Mouse (Mus musculus) midbrain, embryonic 10.5 days (tissue): ENCODE measurements around the gene Gm1979. TPM values are rescaled to one million over a fixed set of nuclear protein-coding genes. Genes with fewer than 3 reads are reported as not detected.
"Not testable (repeated sequence)": the region's sequence is repeated elsewhere in the genome, so short reads cannot be mapped to it uniquely, and the experiment has no call there.

ENCODE experiments used
- DNase-seq: peaks from one replicate; pipeline ENCODE4 v3.0.0-alpha.2; 2017; ENCODE audit warnings: low spot score
- H3K27ac ChIP-seq: fragments of 300-500 bp; sonication (generic); replicated peaks from 2 replicates; pipeline ENCODE4 v1.5.1; 2016; ENCODE audit warnings: mild to moderate bottlenecking
- H3K27me3 ChIP-seq: fragments of 300-500 bp; sonication (generic); 2 replicates; pipeline ENCODE4 v1.6.1; 2016; ENCODE audit warnings: low read depth, mild to moderate bottlenecking; ENCODE audit not compliant: poor library complexity, severe bottlenecking
- H3K36me3 ChIP-seq: fragments of 300-500 bp; sonication (generic); 2 replicates; pipeline ENCODE4 v1.6.1; 2016; ENCODE audit warnings: mild to moderate bottlenecking, moderate library complexity
- H3K4me1 ChIP-seq: fragments of 300-500 bp; sonication (generic); 2 replicates; pipeline ENCODE4 v1.6.1; 2016
- H3K4me3 ChIP-seq: fragments of 300-500 bp; sonication (generic); 2 replicates; pipeline ENCODE4 v1.5.1; 2016; ENCODE audit warnings: mild to moderate bottlenecking, moderate library complexity
- H3K9me3 ChIP-seq: fragments of 300-500 bp; sonication (generic); replicated peaks from 2 replicates; pipeline ENCODE4 v1.6.1; 2016; ENCODE audit warnings: mild to moderate bottlenecking
- WGBS: fragments of 180-500 bp; shearing (Covaris S2); methylation state at CpG from one replicate; pipeline ENCODE4 v1.1.7; 2016; 5-methylcytosine and 5-hydroxymethylcytosine counted together
- polyA plus RNA-seq: library from polyadenylated mRNA; unstranded; fragments of >200 nt; fragmentation: Nextera tagmentation; extraction: Ambion mirVana; gene quantifications from 2 replicates; pipeline ENCODE4 v1.2.1, GENCODE M21; 2016

Gene Gm1979
- 0.12 TPM in 2 replicates for polyA plus RNA-seq

DNA sequence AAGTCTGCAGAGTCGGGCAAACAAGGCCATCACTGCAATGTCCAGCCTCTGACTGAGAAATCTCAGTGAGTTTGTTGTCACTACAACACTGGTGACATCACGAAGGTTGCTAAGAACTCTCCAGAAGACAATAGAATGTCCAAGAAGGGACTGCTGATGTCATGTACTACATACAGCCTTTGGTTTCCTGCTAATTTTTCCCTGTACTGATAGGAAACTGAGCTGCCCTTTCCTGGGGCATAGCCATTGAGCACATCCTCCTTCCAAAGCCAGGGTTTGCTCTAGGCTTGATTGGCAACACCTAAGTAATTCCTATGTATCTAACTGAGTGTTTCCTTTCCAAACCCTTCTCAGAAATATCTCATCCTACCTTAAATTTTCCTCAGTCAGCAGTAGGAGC is at the start of gene Gm1979:
Gene Gm1979, minus strand, starts transcription at position 101 of the 400 bp plus-strand sequence.
- not testable (repeated sequence) for H3K27ac ChIP-seq, H3K36me3 ChIP-seq, H3K9me3 ChIP-seq, DNase-seq, H3K4me3 ChIP-seq, H3K4me1 ChIP-seq
- WGBS = 100% methylated on average over 1 of the region's 2 CpGs
- H3K27me3 ChIP-seq = peaks cover 14% of the 10 kb centered on the region

DNA sequence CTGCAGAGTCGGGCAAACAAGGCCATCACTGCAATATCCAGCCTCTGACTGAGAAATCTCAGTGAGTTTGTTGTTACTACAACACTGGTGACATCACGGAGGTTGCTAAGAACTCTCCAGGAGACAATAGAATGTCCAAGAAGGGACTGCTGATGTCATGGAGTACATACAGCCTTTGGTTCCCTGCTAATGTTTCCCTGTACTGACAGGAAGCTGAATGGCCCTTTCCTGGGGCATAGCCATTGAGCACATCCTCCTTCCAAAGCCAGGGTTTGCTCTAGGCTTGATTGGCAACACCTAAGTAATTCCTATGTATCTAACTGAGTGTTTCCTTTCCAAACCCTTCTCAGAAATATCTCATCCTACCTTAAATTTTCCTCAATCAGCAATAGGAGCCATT is 34.9 kb upstream of the Gm1979 start, which contains the start of gene Speer4a:
Gene Speer4a, minus strand, starts transcription at position 101 of the 400 bp plus-strand sequence.
- H3K4me1 ChIP-seq, H3K27ac ChIP-seq, H3K27me3 ChIP-seq, H3K4me3 ChIP-seq, DNase-seq, H3K9me3 ChIP-seq, H3K36me3 ChIP-seq: not testable (repeated sequence)
- WGBS = 77% methylated on average over 2 of the region's 2 CpGs

DNA sequence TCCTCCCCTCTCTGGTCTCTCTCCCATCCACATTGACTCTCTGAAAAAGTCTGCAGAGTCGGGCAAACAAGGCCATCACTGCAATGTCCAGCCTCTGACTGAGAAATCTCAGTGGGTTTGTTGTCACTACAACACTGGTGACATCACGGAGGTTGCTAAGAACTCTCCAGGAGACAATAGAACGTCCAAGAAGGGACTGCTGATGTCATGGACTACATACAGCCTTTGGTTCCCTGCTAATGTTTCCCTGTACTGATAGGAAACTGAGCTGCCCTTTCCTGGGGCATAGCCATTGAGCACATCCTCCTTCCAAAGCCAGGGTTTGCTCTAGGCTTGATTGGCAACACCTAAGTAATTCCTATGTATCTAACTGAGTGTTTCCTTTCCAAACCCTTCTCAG is 18.2 kb upstream of the Gm1979 start, which contains the start of gene Gm5862:
Gene Gm5862, minus strand, starts transcription at position 101 of the 400 bp plus-strand sequence.
- not testable (repeated sequence) for H3K27me3 ChIP-seq, H3K4me1 ChIP-seq, H3K27ac ChIP-seq, H3K36me3 ChIP-seq, H3K9me3 ChIP-seq, DNase-seq, H3K4me3 ChIP-seq
- WGBS = no CpG with 5 or more reads among the region's 3 CpGs

DNA sequence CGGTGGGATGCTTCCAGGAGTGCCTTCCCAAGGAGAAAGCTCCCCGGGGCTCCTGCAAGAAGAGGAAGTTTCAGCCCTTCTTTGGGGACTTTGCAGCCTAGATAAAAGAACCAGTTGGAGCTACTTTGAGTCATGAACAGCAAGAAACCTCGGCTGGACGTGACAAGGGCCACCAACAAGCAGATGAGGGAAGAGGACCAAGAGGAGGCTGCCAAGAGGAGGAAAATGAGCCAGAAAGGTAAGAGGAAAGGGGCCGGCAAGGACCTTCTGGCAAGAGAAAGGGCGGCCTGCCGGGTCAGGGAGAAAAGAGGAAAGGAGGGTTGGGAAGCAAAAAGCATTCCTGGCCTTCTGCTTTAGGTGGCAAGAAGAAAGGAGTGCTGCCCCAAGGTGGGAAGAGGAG is 3.1 kb upstream of the Gm1979 start:
- H3K27ac ChIP-seq, H3K4me1 ChIP-seq, DNase-seq, H3K36me3 ChIP-seq, H3K9me3 ChIP-seq: not testable (repeated sequence)
- peak overlapping the region; percentile 52; the same call in 1 of the 2 replicates for H3K4me3 ChIP-seq
- WGBS = 81% methylated on average over 7 of the region's 7 CpGs
- peaks cover 14% of the 10 kb centered on the region for H3K27me3 ChIP-seq

DNA sequence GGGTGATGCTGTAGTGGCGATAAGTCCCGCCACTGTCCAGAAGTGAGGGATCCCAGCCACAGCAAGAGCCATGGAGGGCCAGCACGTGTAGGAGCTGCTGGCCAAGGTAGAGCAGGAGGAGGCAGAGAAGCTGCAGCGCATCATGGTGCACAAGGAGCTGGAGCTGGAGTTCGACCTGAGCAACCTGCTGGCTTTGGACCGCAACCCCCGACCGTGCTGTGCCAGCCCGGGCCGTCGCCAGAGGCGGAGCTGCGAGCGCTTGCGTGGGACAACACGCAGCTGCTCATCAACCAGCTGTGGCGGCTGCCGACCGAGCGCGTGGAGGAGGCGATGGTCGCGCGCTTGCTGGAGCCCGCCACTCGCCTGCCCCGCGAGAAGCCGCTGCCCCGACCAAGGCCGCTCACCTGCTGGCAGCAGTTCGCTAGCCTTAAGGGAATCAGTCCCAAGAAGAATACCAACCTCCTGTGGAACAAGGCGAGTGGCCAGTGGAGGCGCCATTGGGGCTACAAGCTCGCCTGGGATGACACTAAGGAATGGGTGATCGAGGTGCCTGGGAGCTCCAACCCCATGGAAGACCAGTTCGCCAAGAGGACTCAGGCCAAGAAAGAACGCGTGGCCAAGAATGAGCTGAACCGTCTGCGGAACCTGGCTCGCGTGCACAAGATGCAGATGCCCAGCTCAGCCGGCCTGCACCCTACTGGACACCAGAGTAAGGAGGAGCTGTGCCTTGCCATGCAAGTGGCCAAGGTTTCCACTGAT is 2.5 kb upstream of the Gm1979 start:
- 20% methylated on average over 45 of the region's 45 CpGs for WGBS
- H3K27me3 ChIP-seq = peaks cover 14% of the 10 kb centered on the region
- peak overlapping the region; percentile 47 for H3K27ac ChIP-seq
- H3K9me3 ChIP-seq, H3K4me1 ChIP-seq, H3K36me3 ChIP-seq: not testable (repeated sequence)
- H3K4me3 ChIP-seq = peak overlapping the region; percentile 52
- DNase-seq = peak; percentile 74

DNA sequence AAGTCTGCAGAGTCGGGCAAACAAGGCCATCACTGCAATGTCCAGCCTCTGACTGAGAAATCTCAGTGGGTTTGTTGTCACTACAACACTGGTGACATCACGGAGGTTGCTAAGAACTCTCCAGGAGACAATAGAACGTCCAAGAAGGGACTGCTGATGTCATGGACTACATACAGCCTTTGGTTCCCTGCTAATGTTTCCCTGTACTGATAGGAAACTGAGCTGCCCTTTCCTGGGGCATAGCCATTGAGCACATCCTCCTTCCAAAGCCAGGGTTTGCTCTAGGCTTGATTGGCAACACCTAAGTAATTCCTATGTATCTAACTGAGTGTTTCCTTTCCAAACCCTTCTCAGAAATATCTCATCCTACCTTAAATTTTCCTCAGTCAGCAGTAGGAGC is 16.0 kb downstream of the Gm1979 start, which contains the start of gene Gm21698:
Gene Gm21698, minus strand, starts transcription at position 101 of the 400 bp plus-strand sequence.
- not testable (repeated sequence) for H3K4me1 ChIP-seq, H3K27me3 ChIP-seq, H3K27ac ChIP-seq, H3K4me3 ChIP-seq, H3K36me3 ChIP-seq, DNase-seq, H3K9me3 ChIP-seq
- no CpG with 5 or more reads among the region's 3 CpGs for WGBS

DNA sequence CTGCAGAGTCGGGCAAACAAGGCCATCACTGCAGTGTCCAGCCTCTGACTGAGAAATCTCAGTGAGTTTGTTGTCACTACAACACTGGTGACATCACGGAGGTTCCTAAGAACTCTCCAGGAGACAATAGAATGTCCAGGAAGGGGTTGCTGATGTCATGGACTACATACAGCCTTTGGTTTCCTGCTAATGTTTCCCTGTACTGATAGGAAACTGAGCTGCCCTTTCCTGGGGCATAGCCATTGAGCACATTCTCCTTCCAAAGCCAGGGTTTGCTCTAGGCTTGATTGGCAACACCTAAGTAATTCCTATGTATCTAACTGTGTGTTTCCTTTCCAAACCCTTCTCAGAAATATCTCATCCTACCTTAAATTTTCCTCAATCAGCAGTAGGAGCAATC is 32.0 kb downstream of the Gm1979 start, which contains the start of gene Gm21680:
Gene Gm21680, minus strand, starts transcription at position 101 of the 400 bp plus-strand sequence.
- not testable (repeated sequence) for H3K27ac ChIP-seq, DNase-seq, H3K9me3 ChIP-seq, H3K4me3 ChIP-seq, H3K4me1 ChIP-seq, H3K36me3 ChIP-seq, H3K27me3 ChIP-seq
- no CpG with 5 or more reads among the region's 2 CpGs for WGBS

DNA sequence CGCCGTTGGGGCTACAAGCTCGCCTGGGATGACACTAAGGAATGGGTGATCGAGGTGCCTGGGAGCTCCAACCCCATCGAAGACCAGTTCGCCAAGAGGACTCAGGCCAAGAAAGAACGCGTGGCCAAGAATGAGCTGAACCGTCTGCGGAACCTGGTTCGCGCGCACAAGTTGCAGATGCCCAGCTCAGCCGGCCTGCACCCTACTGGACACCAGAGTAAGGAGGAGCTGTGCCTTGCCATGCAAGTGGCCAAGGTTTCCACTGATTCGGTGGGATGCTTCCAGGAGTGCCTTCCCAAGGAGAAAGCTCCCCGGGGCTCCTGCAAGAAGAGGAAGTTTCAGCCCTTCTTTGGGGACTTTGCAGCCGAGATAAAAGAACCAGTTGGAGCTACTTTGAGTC is 47.5 kb downstream of the Gm1979 start:
- H3K36me3 ChIP-seq, H3K9me3 ChIP-seq, H3K27me3 ChIP-seq, H3K27ac ChIP-seq, H3K4me1 ChIP-seq, DNase-seq: not testable (repeated sequence)
- peak overlapping the region; percentile 38; the same call in 1 of the 2 replicates for H3K4me3 ChIP-seq
- 65% methylated on average over 17 of the region's 17 CpGs for WGBS

DNA sequence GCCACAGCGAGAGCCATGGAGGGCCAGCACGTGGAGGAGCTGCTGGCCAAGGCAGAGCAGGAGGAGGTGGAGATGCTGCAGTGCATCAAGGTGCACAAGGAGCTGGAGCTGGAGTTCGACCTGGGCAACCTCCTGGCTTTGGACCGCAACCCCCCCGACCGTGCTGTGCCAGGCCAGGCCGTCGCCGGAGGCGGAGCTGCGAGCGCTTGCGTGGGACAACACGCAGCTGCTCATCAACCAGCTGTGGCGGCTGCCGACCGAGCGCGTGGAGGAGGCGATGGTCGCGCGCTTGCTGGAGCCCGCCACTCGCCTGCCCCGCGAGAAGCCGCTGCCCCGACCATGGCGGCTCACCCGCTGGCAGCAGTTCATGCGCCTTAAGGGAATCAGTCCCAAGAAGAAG is 48.0 kb downstream of the Gm1979 start:
- peak overlapping the region; percentile 38 for H3K4me3 ChIP-seq
- H3K9me3 ChIP-seq, H3K36me3 ChIP-seq, H3K4me1 ChIP-seq, H3K27ac ChIP-seq, H3K27me3 ChIP-seq: not testable (repeated sequence)
- DNase-seq = peak; percentile 28
- WGBS = 35% methylated on average over 32 of the region's 32 CpGs

DNA sequence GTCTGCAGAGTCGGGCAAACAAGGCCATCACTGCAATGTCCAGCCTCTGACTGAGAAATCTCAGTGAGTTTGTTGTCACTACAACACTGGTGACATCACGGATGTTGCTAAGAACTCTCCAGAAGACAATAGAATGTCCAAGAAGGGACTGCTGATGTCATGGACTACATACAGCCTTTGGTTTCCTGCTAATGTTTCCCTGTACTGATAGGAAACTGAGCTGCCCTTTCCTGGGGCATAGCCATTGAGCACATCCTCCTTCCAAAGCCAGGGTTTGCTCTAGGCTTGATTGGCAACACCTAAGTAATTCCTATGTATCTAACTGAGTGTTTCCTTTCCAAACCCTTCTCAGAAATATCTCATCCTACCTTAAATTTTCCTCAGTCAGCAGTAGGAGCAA is 50.3 kb downstream of the Gm1979 start, which contains the start of gene Gm21671:
Gene Gm21671, minus strand, starts transcription at position 101 of the 400 bp plus-strand sequence.
- not testable (repeated sequence) for DNase-seq, H3K9me3 ChIP-seq, H3K36me3 ChIP-seq, H3K27me3 ChIP-seq, H3K4me1 ChIP-seq, H3K4me3 ChIP-seq, H3K27ac ChIP-seq
- WGBS = 88% methylated on average over 2 of the region's 2 CpGs

Other genes starting within 250 kb of the Gm1979 start
- gene Actr3b, start 244.8 kb downstream of the Gm1979 start, polyA plus RNA-seq = 7.0 and 7.2 TPM in 2 replicates
- 0.10 TPM in 1 of 2 replicates, not detected in the other for gene Gm21663, start 62.4 kb downstream of the Gm1979 start, polyA plus RNA-seq
- 0.06 TPM in 1 of 2 replicates, not detected in the other for gene Gm21671, start 50.4 kb downstream of the Gm1979 start, polyA plus RNA-seq
- not detected in 2 replicates for gene Gm21680, start 32.1 kb downstream of the Gm1979 start, polyA plus RNA-seq
- gene Gm21698, start 16.1 kb downstream of the Gm1979 start, polyA plus RNA-seq = 0.09 TPM in 1 of 2 replicates, not detected in the other
- not detected in 2 replicates for gene Gm5862, start 18.1 kb upstream of the Gm1979 start, polyA plus RNA-seq
- 0.07 TPM in 1 of 2 replicates, not detected in the other for gene Speer4a, start 34.8 kb upstream of the Gm1979 start, polyA plus RNA-seq
- gene Gm7347, start 53.8 kb upstream of the Gm1979 start, polyA plus RNA-seq = not detected in 2 replicates
- not detected in 2 replicates for gene Gm10471, start 84.5 kb upstream of the Gm1979 start, polyA plus RNA-seq
- gene 5031410I06Rik, start 100.6 kb upstream of the Gm1979 start, polyA plus RNA-seq = not detected in 2 replicates
- not detected in 2 replicates for gene Gm10220, start 116.6 kb upstream of the Gm1979 start, polyA plus RNA-seq